Mouse (Mus musculus): Measurements from ENCODE around the gene Afap1l2. TPM values are rescaled to one million over a fixed set of nuclear protein-coding genes. Genes with fewer than 3 reads are reported as not detected.

The Afap1l2 gene
- 17.7 TPM for polyA plus RNA-seq (2014; fragmentation: Illumina TruSeq; extraction: RNeasy Lipid Tissue Mini Kit (QIAGEN cat#74804); ENCODE audit: low read depth, low replicate concordance)

DNA sequence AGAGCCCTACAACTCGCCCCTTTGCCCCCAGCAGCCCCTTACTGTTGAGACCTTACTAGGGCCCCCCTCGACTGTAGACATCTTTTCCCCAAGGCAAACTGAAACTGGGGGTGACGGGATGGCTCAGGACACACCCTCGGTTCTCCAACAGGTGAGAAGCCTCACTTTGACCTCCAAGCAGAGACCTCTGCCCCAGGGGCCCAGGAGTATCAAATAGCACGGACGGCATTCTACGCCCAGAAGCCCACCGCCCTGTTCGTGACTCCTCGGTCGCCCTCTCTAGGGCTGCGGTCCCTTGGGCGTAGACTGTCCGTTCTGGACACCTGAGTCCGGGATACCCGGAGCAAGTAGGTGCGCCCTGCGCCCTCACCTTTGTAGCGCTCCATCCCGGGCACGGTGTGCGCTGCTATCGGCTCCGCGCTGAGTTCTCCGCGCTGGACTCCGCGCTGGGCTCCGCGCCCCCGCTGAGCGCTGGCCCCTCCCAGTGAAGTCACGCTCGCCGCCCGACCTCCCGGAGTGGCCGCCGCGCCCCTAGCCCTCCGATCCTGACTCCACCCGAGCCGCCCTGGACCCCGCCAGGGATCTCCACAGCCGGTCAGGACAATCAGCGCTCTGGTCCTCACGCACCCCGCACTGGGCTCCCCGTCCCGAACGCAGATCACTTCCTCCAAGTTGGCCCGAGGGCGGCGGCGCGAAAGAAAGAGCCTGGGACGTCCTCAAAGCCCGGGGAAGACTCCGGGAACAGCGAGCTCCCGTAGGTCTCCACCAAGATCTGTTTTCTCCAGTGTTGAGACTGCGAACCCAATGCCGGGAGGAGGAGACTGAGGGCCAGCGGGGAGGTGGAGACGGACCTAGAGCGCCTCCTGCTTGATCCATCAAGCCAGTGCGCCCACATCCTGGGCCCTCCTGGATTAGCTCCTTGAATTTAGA, at the start of gene Afap1l2:
Gene Afap1l2, minus strand, starts transcription at position 448 of the 930 bp plus-strand sequence.

DNA sequence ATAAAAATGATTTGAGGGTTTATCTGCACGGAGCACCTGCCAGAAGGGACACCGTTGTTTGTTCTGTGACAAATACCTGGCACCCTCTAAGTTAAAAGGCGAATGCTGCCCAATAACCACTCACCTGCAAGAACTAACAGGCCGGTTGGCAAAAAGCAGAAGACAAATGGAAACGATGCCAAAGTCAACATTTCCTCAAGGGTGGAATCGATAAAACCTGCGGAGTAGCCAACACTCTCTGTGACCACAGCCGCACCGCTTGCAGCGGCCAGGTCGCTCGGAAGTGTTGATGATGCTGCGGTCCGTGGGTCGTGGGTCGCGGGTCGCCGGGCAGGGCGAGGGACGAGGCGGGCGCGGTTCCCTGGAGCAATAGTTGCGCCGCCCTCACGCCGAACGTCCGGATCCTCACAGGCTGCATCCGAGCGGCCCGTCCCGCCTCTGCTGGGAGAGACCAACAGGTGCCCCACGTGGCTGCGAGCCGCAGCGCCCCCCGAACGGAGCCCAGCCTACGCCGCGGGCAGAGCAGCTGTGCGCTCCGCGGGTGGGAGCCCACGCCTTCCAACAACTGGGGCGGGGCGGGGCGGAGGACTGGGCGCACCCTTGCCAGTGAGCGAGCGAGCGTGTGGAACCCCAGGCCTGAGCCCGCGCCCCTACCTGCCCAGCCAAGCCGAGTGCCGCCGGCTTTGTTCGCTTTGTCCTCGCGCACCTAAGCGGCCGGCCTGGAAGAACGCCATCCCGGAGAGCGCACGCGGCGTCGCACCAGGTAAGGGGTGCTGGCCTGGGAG, 134.0 kb downstream of the Afap1l2 start, which contains the start of gene Vwa2:
Gene Vwa2, plus strand, starts transcription at position 434 of the 785 bp plus-strand sequence.

Other genes starting within 250 kb of the Afap1l2 start
- gene Ccdc186, start 186.0 kb downstream of the Afap1l2 start, polyA plus RNA-seq (2014; fragmentation: Illumina TruSeq; extraction: RNeasy Lipid Tissue Mini Kit (QIAGEN cat#74804); ENCODE audit: low read depth, low replicate concordance): 19.4 TPM
- gene Tdrd1, start 182.0 kb downstream of the Afap1l2 start, polyA plus RNA-seq (2014; fragmentation: Illumina TruSeq; extraction: RNeasy Lipid Tissue Mini Kit (QIAGEN cat#74804); ENCODE audit: low read depth, low replicate concordance): 1.6 TPM
- 11.7 TPM for gene Vwa2, start 134.0 kb downstream of the Afap1l2 start, polyA plus RNA-seq (2014; fragmentation: Illumina TruSeq; extraction: RNeasy Lipid Tissue Mini Kit (QIAGEN cat#74804); ENCODE audit: low read depth, low replicate concordance)